Mouse (Mus musculus): ENCODE data around the gene Zfp160.
"Not testable (repeated sequence)": the region's sequence is repeated elsewhere in the genome, so short reads cannot be mapped to it uniquely, and the experiment has no call there.

Gene Zfp160

GRCm38 (mm10) chr17:21008382-21009331 lies at the start of gene Zfp160:
Zfp160 (plus strand) TSS chr17:21008903.
- peak; percentile 93 for DNase-seq (ENCODE audit: low read depth)

DNA sequence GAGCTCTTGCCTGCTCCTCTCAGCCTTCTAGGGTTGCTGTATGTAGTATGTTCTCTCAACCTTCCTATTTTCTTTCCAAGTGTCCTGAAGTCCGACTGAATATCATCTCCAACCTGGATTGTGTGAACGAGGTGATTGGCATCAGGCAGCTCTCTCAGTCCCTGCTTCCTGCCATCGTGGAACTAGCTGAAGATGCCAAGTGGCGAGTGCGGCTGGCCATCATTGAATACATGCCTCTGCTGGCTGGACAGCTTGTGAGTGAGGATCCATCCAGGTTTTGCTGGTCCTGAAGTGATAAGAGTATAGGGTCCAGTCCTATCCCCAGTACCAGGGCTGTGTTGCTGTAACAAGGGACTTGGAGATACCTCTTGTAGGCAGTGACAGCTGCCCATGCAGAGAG lies 48.3 kb upstream of the Zfp160 start:
- no peak for DNase-seq (ENCODE audit: low read depth)

DNA sequence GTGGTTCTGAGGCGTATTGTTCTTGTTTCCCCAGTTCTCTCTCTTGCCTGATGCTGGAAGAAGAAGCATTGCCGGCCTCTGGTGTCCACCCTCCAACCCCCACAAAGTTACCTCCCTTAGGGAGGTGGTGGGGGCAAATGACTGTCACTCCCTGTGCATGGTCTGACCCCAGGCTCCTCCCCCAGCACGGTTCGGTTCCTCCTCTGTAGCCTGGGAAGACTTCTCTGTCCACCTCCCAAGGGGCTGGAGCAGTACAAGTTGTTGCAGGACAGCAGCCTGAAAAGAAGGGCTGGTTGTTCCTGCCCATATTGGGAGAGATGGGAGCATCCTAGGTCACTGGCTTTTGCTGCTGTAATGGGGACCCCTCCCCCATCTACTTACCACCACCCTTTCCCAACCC lies 43.3 kb upstream of the Zfp160 start:
- no peak for DNase-seq (ENCODE audit: low read depth)

GRCm38 (mm10) chr17:20966681-20967080 lies 42.0 kb upstream of the Zfp160 start:
- DNase-seq (ENCODE audit: low read depth) = no peak

GRCm38 (mm10) chr17:20993716-20994115 lies 15.0 kb upstream of the Zfp160 start:
- DNase-seq (ENCODE audit: low read depth) = no peak

DNA sequence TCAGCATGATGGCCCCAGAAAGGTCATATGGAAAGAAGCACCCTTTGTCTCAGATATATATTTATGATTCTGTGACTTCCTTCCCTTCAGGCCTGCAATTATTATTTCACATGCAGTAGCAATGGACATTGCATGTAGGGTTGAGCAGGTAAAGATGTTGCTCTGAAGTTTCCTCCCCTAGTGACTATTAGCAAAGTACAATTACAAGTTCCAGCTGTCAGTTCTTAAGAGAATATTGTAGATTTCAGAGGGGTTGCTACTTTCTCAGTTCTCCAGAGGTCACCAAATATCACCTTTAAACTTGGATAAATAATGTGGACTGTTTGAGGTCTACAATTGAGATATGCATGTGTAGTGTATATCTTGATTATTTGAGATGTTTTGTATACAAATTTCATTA lies 12.3 kb upstream of the Zfp160 start, which contains the start of gene Vmn1r233:
Vmn1r233 (minus strand) TSS at position 101 of the 400 bp plus-strand sequence.
- no peak for DNase-seq (ENCODE audit: low read depth)

DNA sequence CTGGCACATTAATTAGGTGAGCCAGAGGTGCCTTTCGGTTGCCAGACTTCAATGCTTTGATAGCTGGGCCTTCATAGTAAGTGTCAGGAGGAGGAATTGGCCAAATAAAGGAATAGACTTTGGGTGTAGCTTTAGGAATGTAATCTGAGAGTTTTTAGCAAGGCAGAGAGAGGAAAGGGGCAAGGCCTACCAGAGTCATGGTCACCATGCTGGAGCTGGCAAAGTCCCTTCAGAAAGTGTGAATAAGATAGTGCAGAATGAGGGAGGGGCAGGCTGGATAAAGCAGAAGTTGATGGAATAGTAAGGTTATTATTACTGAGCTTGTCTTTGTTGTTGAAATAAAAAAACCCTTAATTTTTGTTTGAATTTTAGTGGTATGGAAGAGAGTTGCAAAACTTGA lies 1.0 kb downstream of the Zfp160 start:
- peak; percentile 51 for DNase-seq (ENCODE audit: low read depth)

GRCm38 (mm10) chr17:21018410-21019080 lies 9.8 kb downstream of the Zfp160 start:
- DNase-seq (ENCODE audit: low read depth) = no peak

DNA sequence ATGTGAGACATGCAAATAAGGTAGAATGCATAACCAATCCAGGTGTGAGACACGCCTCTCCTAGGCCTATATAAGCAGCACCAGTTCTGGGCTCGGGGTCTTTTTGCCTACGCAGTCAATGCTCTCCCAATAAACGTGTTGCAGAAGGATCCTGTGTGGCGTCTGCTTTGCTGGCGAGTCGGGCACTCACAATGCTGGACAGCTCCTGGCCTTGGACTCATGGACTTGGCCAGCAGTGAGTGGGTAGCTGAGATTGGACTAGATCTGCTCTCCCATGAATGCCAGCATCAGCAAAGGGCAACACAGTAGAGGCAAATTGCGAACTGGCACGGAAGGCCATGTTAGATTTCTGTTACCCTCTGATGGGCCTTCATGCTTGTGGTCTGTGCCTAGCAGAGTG lies 39.3 kb downstream of the Zfp160 start:
- DNase-seq (ENCODE audit: low read depth) = not testable (repeated sequence)

DNA sequence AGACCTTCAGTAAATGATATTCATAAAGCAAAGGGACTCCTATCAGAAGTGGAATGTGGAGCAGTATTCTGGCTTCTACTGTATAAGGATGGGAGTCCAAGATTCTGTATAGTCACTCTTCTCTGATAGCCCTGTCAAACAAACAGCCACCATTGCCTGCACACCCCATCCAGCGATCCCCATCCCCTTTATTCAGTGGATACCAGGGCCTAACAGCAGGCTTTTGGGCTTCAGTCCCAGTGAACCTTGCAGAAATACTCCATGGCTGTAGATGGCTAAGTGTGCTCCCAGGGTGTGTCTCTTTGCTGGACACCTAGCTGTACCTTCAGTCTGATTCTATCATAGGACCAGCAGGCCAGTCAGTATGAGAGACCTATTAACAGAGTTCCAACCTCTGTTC lies 42.2 kb downstream of the Zfp160 start:
- DNase-seq (ENCODE audit: low read depth) = no peak

DNA sequence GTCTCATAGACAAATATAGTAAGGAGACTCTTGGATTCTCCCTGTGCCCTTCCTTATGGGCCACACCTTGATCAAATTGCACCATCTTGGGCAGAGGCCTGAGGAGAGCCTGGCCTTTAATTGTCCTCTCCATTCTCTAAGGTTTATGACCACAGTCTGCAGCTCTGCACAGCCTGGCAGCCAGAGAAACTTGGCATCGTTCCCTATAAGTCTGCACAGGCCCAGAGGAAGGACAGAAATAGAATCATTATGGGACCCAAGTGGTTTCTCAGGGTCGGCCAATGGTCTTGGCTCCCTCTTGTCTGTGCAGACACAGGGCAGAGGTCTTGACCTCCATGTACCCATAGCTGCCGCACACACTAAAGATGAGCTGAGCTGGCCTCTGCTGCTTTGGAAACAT lies 42.6 kb downstream of the Zfp160 start:
- DNase-seq (ENCODE audit: low read depth) = not testable (repeated sequence)

DNA sequence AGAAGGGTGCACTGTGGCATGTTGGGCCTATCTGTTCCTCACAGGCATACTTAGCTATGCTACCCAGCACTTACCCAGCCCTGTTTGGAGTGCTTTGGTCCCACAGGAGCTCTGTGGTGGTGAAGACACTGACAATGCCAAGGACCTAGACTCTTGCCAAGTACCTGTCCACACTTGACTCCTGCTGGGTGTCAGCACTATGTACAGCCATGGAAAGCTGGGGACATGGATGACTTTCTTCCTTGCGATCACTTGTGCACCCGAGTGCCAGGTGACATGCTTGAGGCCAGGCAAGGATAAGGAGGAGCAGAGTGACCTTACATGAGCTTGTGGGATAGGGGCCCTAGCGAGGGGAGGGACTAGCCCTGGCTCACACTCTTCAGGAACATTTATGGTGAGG lies 43.2 kb downstream of the Zfp160 start:
- not testable (repeated sequence) for DNase-seq (ENCODE audit: low read depth)

GRCm38 (mm10) chr17:21053267-21053666 lies 44.6 kb downstream of the Zfp160 start:
- peak; percentile 13 for DNase-seq (ENCODE audit: low read depth)

DNA sequence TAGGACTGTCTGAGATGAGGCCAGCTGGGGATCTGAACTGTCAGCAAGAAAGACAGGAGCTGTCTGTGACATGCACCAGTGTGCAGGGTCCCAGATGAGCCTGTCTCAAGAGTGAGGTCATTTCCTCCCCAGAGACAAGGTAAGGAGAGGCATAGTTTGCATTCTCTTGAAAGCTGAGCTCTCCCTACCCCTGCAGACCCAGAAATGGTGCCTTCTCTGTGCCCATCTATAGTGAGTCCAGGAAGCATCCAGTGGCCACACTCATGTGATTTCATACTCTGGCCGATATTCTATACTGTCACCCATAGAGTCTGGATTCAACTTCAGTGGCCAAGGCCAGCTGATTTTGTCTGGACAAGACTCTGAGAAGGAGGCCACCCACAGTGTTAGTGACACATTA lies 46.4 kb downstream of the Zfp160 start:
- DNase-seq (ENCODE audit: low read depth) = not testable (repeated sequence)

DNA sequence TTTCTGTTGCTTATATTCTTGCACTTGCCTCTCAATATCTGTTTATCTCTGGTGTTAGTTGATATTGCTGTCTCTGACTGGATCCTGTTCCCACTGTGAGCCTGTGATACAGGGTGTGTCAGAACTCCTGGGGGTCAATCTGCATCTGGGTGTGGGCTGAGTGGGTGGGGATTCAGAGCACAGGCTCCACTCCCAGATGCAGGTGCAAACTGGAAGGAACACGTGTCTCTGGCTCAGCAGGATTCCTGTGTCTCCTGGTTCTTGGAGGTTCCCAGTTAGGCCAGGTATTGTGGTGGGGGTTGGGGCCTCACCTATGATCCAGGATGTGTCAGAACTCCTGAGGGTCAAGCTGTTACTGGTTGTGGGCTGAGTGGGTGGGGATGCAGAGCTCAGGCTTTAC lies 56.8 kb downstream of the Zfp160 start:
- DNase-seq (ENCODE audit: low read depth) = no peak

GRCm38 (mm10) chr17:21067036-21067435 lies 58.3 kb downstream of the Zfp160 start:
- DNase-seq (ENCODE audit: low read depth) = no peak

- not testable (repeated sequence) for DNase-seq (ENCODE audit: low read depth)
These were observed 60.7 kb downstream of the Zfp160 start for GRCm38 (mm10) chr17:21069443-21069842.

DNA sequence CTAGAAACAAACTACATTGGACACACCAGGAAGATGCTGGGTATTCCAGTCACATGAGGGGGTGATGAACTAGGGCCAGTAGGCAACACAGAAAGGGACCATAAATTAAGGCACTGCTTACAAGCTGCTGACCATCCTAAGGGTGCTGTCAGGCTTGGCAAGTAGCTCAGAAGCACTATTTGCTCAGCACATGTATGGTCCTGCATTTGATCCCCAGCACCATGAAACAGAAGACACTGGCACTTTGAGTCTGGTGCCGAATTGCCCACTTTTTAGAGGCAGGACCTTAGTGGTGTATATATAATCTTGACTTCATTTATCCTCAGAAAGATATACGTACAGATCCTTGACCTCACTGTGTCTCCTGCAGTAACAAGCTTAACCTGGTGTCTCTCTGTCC lies 62.3 kb downstream of the Zfp160 start:
- DNase-seq (ENCODE audit: low read depth) = not testable (repeated sequence)
